ENCODE assay signal across 8 mouse cellular contexts in genomic region chr5:73491837-73492720, GRCm38 (mm10). TPM values are rescaled to one million over a fixed set of nuclear protein-coding genes. Genes with fewer than 3 reads are reported as not detected.
DNase-seq lines count a peak whose midpoint lies in the region; TF ChIP-seq lines count a peak whose summit lies in the region.

No protein-coding gene starts in this region.

- H3K27me3 ChIP-seq in megakaryocyte, embryonic 14.5 days (replicated peaks) = peaks cover 2% of the 10 kb centered on the region

- H3K4me3 ChIP-seq in gastrocnemius, adult 2 months = peak overlapping the region; percentile 99
- H3K4me3 ChIP-seq in megakaryocyte, embryonic 14.5 days (replicated peaks) = peak overlapping the region; percentile 99

- peak; percentile 96 for DNase-seq in R1 (ENCODE audit: low read depth, low spot score)
- peak; percentile 90 for DNase-seq in cerebellum, postnatal 14 days
- peak; percentile 90 for DNase-seq in gastrocnemius, adult 2 months
- DNase-seq in hindlimb bud, embryonic 11.5 days (ENCODE audit: extremely low spot score, low read depth, low spot score) = peak; percentile 57
- peak; percentile 88 to 90 for DNase-seq in left cerebral cortex, adult 8-10 months (ENCODE audit: low spot score in 2 of 2)
- peak; percentile 95 to 97 for DNase-seq in right cerebral cortex, postnatal 10 days (ENCODE audit: low spot score in 2 of 2)
- DNase-seq in urinary bladder, postnatal 25 days (ENCODE audit: low spot score) = peak; percentile 77

- peaks cover 38% of the 10 kb centered on the region for H3K4me1 ChIP-seq in megakaryocyte, embryonic 14.5 days

- H3K36me3 ChIP-seq in megakaryocyte, embryonic 14.5 days (replicated peaks; ENCODE audit: low read length) = no peaks in the 10 kb centered on the region

- TF ChIP-seq CTCF in gastrocnemius, adult 2 months (IDR thresholded peaks at IDR 0.05) = no peak

- intact Hi-C loops in gastrocnemius, adult 2 months (cut with DNase I) = loop anchor here (5.0 kb wide), 1 partner anchor 155 kb away; the partner anchor contains the start of gene Sgcb

- no peaks in the 10 kb centered on the region for H3K9me3 ChIP-seq in megakaryocyte, embryonic 14.5 days

- H3K27ac ChIP-seq in gastrocnemius, adult 2 months = peak overlapping the region; percentile 87

RNA-seq across cellular contexts. Expression of gene Dcun1d4, which starts 11.3 kb away (rescaled TPM):
- total RNA-seq in gastrocnemius, adult 2 months (2021) = 10 to 100 TPM; 10.5 to 12.2 TPM
- 100 to 1,000 TPM; 126 to 143 (median 129) TPM for total RNA-seq in left cerebral cortex, adult 8-10 months (2022)
- 0.66 TPM in 1 of 2 replicates, not detected in the other for polyA plus RNA-seq in megakaryocyte, embryonic 14.5 days (2012; ENCODE audit: insufficient read depth, low replicate concordance)

Comparison
In these comparisons a context has a peak if more than half of its experiments do, and no peak if none do; other contexts are left out.
1. Peak in every context shown above with its lines: DNase-seq, H3K4me3 ChIP-seq and H3K27ac ChIP-seq.
2. RNA of gene Dcun1d4, which starts 11.3 kb away (total RNA-seq): 126 to 143 TPM in left cerebral cortex, adult 8-10 months; 10.5 to 12.2 TPM in gastrocnemius, adult 2 months; every median in the first group is over 4 times any median in the second.